Mouse (Mus musculus): Measurements from ENCODE around the gene Zfp709. TPM values are rescaled to one million over a fixed set of nuclear protein-coding genes. Genes with fewer than 3 reads are reported as not detected.

Zfp709 gene
- polyA plus RNA-seq, 1 experiment from 2014 or later, result 4.5 TPM

Other genes with a start within 250 kb of the Zfp709 start
- 0.47 and 0.72 TPM in 2 replicates for gene Unc13a, start 210.3 kb upstream of the Zfp709 start, polyA plus RNA-seq (2015; fragmentation: Nextera tagmentation; extraction: Ambion mirVana)
- gene Jak3, start 205.7 kb upstream of the Zfp709 start, polyA plus RNA-seq (2015; fragmentation: Nextera tagmentation; extraction: Ambion mirVana), result 9.9 and 11.3 TPM in 2 replicates
- gene Insl3, start 192.8 kb upstream of the Zfp709 start, polyA plus RNA-seq (2015; fragmentation: Nextera tagmentation; extraction: Ambion mirVana), result 2.1 and 3.4 TPM in 2 replicates
- gene B3gnt3, start 180.2 kb upstream of the Zfp709 start, polyA plus RNA-seq (2015; fragmentation: Nextera tagmentation; extraction: Ambion mirVana), result 4.0 and 4.3 TPM in 2 replicates
- gene Fcho1, start 156.3 kb upstream of the Zfp709 start, polyA plus RNA-seq (2015; fragmentation: Nextera tagmentation; extraction: Ambion mirVana), result 7.6 and 20.4 TPM in 2 replicates
- 2.8 and 2.9 TPM in 2 replicates for gene Zfp882, start 26.6 kb downstream of the Zfp709 start, polyA plus RNA-seq (2015; fragmentation: Nextera tagmentation; extraction: Ambion mirVana)
- gene Zfp617, start 26.6 kb downstream of the Zfp709 start, polyA plus RNA-seq (2015; fragmentation: Nextera tagmentation; extraction: Ambion mirVana), result 26.4 and 26.9 TPM in 2 replicates
- gene Zfp961, start 69.0 kb downstream of the Zfp709 start, polyA plus RNA-seq (2015; fragmentation: Nextera tagmentation; extraction: Ambion mirVana), result 10.6 and 12.5 TPM in 2 replicates
- 0.74 and 1.8 TPM in 2 replicates for gene Cyp4f18, start 127.6 kb downstream of the Zfp709 start, polyA plus RNA-seq (2015; fragmentation: Nextera tagmentation; extraction: Ambion mirVana)
- gene Olfr372, start 159.2 kb downstream of the Zfp709 start, polyA plus RNA-seq (2015; fragmentation: Nextera tagmentation; extraction: Ambion mirVana), result not detected in 2 replicates
- gene Olfr373, start 201.2 kb downstream of the Zfp709 start, polyA plus RNA-seq (2015; fragmentation: Nextera tagmentation; extraction: Ambion mirVana), result not detected in 2 replicates
- gene Olfr374, start 225.0 kb downstream of the Zfp709 start, polyA plus RNA-seq (2015; fragmentation: Nextera tagmentation; extraction: Ambion mirVana), result 0.04 TPM in 1 of 2 replicates, not detected in the other

Data from heart, embryonic 16.5 days (tissue).